Mouse (Mus musculus) layer of hippocampus, postnatal 36 days (tissue): ENCODE results near the gene Ntng1. TPM values are rescaled to one million over a fixed set of nuclear protein-coding genes. Genes with fewer than 3 reads are reported as not detected.

Source experiments
- DNase-seq, 2 experiments: peaks; one replicate each; pipeline ENCODE4 v3.0.0; 2022
- total RNA-seq, 2 experiments: library from RNA; stranded (reverse); gene quantifications; 2 replicates each; pipeline ENCODE4 v1.2.3; 2021

Gene Ntng1
- total RNA-seq, 2 experiments from 2014 or later: 30.6 to 30.7 TPM

DNA sequence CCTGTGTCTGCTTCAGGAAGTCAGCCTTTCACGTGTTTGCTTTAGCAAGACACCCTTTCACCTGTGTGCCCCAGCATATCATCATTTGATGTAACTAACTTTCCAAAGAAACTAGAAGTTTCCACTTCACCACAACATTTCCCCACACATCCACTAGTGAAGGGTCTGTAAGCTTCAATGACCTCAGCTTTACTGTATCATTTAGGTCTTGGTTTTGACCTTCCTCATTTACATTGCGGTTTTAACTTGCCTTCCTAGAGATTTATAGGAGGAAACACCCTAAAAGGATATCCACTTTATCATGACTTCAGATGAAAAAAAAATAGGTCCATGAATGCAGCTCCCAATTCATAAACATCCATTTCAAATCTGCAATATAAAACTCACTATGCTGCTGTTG, 89.7 kb downstream of the Ntng1 start:
- no peak for DNase-seq

DNA sequence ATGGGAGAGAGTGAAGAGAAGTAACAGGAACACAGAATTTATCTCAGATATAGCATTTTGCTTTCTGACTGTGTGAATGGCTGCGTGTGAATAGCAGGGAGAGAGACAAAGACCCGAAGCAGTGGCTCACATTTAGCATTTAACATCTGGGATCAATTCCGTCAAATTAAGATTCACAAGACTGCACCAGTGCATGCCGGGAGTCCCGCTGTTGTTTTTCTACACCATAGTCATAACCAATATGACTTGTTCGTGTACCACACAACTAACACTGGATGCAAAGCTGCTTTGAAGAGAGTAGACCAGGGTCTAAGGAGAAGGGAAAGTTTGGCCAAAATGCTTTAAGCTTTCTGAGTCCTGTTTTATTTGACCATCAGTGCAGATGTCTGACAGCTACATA, 95.7 kb downstream of the Ntng1 start:
- no peak for DNase-seq

DNA sequence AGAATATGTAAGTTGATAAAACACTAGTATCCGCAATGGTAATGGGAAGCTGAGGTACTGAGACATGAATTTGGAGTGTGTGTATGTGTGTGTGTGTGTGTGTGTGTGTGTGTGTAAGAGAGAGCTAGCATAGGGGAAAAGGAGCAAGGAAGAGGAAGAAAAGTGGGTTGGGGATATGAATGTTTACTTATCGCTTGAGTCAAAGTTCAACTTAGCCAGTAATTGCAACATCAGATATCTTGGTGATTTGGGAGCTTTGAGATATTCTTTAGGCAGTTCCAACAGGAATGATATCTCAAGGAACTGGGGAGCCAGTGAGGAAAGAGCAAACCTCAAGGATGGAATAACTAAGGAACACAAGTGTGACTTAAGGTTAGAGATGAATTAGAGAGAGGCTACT, 97.1 kb downstream of the Ntng1 start:
- DNase-seq: no peak

DNA sequence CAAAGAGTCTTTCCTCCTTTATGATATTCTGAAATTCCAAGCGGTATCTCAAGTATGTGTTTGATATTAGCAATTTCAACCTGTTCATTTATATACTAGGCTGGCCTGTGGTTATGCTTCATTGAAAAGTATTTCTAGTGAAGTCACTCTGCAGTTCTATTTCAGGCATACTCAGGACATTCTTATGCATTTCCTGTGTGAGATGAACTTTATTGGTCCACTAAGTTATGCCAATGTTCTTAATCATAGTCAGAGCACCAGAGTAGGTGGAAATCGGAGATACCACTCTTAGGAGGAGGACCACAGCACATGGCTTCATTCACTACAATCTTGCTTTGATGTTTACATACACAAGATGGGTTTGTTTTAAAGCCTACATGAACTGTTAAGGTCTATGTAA, 99.6 kb downstream of the Ntng1 start:
- no peak for DNase-seq

DNA sequence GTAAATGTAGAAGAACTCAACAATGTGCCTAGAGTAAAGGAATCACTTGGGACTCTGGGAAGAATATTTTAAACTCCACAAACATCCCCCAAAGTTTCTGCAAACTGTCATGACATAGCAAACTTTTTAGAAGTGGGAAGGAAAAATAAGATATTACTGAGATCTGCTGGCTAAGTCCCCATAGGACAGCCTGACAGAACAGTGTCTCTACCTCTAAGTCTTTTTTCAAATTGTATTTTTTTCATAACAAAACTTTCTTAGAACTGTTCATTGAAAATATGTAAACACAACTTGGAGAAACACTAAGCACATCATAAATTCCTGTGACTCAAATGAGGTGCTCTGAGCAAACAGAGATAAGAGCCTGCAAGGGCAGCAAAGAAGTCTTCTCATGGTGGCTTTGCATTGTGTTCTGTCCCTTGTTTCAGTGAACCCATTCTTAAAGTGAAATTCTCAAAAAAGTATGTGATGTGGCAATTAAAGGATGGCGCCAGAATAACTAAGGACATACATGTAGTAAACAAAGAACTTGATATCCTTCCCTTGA, 100.1 kb downstream of the Ntng1 start:
- DNase-seq: no peak

DNA sequence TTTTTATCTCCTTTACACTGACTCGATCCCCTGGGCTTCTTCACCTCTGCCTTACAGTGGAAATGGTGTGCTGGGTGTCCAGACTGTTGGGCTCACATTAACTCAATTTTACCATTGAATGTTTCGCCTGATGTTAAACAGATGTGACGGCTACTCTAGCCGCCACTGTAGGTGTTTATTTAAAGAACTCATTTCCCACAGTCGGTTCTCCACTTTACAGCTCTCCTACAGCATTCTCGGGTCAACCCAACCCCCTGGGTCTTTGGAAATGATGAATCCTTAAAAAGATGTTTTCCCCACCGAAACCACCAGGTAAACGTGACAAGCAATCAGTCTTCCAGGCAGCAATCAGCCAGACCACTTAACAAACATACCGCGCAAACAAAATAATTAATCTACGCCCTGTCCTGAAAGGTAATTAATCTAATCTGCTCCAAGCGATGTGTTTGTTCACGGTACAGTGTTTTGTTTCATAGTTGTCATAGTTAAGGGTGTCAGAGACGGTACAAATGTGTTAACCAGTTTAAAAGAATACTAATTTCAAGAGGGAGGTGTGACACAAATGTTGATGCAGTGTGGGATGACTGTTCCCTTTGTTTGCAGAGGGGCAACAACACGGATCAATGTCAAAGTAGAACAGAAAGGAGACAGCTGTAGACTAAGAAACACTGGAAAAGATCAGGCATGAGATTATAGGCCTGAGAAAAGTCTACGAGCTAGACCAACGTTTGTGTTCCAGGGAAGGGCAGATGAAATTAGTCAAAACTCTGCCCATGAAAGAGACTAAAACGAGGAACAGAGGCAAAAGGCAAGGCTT, 120.8 kb downstream of the Ntng1 start:
- DNase-seq: no peak

DNA sequence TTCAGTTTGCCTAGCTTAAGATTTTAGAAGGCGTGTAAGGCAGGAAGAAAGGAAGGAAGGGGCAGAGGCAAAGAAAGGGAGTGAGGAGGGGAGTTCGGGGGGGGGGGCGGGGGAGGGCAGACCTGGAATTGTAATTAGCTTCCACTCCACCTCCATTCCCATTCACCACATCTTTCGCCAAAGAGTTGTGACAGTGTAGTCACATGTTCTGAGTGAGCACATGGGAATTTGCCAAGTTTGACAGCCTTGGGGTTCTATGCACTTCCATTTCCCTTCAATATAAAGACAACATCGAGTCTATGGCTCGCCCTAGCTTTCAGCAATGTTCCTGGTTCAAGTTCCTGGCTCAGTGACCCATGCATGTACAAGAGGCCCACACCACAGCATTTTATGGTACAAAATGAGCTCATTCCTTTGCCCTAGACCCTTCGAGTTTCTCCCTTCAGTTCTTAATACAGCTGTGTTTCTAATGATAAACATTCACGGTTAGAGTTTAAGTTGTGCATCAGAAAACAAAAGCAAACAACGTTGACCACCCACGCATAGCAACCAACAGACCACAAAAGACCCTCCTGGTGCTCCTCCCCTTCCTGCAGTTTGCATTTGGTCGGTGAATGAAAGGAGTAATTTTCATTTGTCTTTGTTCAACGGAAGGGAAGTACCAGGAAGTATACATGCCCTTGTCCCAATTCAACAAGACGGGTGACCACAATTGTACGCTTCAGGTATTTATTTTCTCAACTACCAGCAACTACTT, 132.8 kb downstream of the Ntng1 start:
- no peak for DNase-seq

DNA sequence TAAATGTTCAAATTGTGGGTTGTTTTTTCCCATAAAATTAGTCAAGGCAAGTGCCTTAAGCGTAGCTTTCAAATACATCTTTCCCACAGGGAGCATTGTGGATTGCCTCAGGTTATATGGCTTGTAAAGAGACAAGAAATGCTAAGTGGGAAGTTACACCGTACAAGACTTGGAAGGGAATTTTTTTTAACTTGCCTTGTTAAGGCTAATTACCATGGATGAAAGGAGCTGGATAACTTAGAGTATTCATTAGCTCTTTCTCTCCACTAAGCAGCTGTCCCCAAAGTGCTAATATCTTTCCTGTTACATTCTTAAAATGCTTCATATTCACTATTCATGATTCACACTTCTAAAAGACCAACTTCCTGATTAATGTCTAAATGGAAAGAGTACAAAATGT, 133.4 kb downstream of the Ntng1 start:
- no peak for DNase-seq

DNA sequence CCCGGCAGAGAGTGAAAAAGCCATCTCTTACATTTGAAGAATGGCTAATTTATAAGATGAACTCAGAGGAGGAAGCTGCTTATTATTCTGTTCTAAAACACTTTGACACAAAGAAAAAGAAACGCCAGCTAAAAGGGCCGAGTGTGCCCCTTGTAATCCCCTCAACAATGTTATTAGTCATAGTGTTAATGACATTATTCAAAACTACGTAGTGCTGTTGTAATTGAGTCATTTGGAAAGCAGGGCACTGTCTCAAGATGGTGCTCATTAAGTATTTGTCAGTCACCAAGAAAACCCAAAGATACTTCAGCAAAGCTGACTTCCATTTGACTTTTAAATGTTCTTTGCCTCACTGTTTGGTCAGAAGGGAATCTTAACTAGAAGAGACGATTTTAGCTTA, 143.5 kb downstream of the Ntng1 start:
- no peak for DNase-seq

DNA sequence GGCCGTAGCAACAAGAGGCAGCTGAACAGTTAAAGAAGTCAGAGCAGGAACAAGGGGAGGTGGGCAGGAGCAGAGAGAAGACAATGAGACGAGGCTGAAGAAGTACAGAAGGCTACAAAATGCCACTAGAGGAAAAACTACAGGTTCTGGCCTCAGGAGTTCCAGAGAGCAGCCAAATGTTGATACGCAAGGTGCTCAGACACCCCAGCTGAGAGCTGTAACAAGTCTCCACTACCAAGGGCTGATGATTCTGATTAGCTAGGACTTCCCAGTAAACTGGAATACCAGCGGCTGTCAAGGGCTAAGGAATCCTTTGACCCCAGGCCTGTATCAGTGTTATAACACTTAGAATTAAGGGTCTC, 148.2 kb downstream of the Ntng1 start:
- DNase-seq: no peak

DNA sequence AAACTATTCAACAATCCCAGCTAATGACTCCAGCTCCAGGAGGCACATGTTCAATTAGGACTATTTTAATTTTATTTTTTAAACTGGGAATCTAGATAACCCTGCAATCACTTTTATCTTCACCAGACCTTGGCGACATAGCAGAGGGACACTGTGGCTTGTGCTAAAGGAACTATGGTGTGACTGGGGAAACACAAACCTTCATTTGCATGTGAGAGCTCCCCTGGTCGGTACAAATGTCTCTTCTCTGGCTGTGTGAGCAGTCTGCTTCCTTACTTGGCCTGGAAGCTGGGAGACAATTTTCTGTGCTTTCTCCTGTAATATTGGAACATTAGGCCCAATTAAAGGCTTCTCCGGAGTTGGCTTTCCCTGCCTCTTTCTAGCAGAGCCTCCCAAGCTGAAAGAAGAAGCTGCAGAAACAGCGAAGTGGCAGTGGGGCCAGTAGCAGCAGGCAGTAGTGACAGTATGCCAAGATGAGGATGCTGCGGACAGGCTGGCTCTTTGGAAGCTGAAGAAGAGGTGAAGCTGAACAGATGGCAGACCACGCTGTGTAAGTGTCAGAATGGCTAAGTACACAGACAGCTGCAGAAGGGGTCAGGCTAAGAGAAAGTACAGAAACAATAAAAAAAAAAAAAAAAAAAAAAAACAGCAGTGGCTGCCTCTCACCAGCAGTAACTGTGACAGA, 148.7 kb downstream of the Ntng1 start:
- DNase-seq: peak in 1 of 2 experiments; percentile 27

DNA sequence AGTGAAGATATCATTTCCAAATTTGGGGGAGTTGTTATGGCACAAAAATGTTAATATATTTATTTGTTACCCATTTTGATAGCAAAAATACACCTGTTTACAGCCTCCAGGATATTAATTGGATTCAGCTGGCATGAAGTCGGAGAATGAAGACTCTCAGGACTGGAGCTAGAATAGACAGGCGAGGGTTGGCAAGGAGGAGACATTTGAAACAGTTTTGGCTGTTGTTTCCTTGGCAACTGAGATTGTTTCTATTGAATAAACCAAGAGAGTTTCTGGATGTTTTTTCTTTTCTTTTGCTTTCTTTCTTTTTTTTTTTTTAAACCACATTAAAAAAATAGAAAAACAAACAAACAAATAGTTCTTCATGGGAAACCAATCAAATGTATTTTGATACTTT, 159.7 kb downstream of the Ntng1 start:
- no peak for DNase-seq

DNA sequence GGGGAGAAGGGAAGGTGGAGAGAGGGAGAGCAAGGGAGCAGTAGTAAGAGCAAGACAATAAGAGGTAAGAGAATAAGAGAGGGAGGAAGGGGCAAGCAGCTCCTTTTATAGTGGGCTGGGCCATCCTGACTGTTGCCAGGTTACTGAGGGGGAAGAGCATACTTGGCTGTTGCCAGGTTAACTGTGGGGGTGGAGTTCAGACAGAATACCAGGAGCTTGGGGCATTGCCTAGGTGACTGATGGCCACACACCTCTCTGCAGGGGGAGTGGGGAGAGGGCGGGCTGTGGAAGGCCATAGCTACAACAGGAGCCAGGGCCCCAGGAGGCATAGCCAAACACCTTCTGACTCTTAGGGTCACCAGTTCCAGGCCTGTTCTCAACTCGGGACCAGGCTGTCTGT, 166.2 kb downstream of the Ntng1 start:
- DNase-seq: no peak

DNA sequence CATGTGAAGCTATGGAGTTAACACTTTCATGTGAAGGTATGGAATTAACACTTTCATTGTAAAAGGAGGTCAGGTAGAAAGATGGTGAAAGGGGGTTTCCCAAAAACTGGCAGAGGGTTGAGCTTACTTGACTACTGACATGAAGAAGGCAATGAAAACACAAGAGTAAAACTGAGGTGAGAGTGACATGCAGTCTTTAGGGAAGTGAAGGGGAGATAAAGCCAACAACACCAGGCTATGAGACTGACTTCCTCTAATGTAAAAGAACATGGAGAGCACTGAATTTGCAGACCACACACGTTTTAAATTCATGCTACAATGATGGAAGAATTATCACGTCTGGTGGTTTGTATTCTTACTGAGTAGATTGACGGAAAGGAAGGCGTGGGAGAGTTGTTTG, 168.7 kb downstream of the Ntng1 start:
- DNase-seq: no peak

DNA sequence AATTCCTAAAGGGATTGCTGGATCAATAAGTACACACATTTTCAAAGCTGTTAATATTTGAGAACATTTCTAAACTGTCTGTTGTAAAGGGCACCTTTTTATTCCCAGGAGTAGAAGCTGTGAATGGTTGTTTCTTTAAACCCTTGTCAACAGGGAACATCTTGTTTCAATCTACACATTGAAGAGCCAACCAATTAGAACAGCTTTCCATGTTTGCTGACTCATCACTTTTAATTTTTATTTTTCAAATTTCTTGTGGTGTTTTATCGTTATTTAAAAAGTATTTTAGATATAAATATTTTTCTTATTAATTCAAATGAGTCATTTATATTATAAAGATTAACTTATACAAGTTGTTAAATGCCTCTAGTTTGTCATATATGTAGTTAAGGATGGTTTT, 172.3 kb downstream of the Ntng1 start:
- no peak for DNase-seq

DNA sequence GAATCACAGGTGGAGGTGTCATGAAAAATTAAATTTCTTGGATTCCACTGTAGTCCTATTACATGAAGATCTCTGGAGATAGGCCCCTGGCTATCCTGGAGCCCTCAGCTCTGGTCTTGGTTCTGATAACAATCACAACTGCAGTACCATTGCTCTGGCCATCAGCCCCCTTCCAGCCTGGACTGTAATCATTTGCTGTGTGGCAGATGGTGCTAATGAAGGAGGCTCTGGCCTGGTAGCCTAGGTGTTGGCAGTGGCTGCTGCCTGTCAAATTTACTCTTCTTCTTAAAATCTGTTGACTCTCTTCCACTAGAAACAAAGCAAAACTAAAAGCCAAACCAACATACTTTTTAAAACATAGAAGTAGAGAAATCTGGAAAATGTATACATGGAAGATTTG, 173.6 kb downstream of the Ntng1 start:
- no peak for DNase-seq

DNA sequence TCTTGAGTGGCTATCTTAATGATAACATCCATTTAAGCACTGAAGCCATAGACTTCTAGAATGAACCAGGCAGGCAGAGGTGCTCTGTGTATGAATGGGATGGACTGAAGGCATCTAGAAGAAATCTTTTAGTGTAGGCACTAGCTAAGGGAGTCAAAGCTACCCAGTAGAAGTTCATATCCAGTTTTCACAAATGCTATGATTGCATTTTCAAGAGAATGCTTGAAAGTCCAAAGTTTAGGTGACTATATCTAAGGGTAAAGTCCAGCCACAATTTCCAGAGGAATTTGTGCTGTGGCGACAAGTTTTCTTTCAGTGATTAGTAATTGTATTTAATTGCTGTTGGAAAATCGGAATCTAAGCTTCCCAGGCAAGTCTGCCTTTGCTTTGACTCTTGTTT, 181.2 kb downstream of the Ntng1 start:
- DNase-seq: no peak

DNA sequence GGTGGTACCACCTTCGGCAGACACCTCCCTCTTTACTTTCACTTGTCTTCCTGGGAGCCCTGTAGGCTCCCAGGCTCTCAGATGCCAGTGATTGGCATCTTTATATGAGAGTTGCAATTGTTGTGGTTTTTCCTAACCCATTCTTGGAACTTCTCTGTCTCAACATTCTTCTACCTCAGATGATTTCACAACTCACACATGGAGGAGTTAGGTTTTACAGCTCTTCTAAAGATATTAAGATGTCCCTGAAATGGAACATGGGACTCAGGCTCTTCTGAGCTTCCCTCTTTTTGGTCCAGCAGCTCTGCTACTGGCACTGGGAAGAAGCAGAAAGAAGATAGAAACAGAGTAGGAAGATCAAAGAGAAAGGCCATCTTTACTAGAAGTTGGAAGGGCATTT, 200.9 kb downstream of the Ntng1 start:
- no peak for DNase-seq

DNA sequence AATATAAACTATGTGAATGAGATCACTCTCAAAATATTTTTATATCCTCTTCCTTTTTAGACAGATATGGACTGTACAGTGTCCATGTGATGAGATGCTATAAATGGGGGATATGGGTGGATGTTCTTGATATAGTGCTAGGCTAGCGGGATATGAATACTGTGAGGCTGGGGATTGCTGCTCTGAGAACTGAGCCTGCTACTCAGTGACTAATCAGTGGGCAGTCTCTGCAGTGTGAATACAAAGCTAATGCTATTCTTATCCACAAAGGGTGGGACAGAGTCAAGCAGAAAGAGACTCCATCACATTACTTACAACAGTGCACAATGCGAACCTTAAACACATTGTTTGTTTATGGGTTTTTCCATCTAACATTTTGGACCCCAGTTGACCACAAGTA, 206.2 kb downstream of the Ntng1 start:
- DNase-seq: no peak

DNA sequence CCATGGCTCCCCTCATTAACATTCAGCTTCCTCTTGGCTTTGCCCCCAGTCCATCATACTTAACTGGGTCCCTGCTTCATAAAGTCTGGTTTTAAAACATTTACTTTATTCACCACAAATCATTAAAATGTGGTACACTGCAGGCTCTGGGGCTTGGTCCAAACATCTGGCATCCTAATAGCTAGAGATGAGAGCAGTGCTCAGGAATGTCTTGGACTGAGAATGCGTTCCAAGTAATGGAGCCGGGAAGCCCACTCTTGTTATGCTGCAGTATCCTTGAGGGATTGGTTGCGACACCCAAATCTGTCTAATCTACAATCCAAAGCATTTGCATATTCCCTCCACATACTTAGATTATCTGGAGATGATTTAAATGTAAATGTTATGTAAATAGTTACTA, 207.5 kb downstream of the Ntng1 start:
- DNase-seq: no peak

DNA sequence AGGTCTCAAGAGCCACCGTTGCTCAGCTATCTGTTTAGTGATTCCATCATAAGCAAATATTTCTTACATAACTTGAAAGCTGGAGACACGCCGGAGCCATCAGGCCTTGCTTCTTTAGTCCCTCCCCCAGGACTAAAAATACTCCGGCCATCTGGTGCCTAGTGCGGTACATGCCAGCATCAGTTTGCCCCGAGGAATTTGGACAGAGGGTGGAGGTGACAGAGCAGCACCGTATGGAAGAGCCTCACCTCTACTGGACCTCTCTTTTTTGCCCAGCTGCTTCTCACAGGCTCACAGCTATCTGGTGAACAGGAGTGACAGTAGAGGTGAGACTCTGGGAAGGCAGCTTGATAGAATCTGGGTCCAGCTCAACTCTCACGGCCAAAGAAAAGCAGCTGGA, 211.6 kb downstream of the Ntng1 start:
- peak; percentile 45 to 52 for DNase-seq

DNA sequence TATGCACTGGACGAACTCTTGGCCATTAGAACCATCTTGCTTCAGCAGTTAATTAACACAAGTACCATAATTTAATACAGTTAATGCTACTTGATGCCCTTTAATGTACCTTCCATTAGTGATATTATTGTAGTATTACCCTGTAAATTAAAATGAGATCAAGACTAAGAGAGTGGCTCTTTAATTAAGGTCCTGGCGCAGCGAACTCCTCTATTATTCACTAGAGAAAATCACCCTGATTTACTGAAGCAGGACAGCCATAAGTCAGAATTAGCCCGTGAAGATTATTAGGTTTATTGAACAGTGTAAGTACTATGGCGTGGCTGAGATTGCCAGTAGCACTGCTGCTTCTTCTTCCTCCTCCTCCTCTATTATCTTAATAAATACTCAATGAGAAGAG, 212.8 kb downstream of the Ntng1 start:
- DNase-seq: no peak

DNA sequence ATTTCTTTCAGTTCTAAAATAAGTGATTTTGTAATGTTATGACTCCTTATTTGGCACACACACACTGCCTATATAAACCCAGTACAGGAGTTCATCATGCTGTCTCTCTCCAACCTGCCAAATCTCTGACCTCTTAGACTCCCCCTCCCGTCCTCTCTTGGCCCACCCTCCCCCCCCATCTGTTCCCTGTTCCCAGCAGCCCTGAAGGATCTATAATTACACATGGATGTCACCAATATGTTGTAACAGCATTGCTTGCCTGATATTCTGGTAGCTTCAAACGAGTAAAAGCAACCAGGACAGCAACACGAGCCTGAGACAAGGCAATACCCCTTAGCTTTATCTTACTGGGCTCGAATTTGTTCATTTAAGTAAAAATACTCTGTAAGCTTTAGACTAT, 220.0 kb downstream of the Ntng1 start:
- no peak for DNase-seq
